Mouse (Mus musculus): ENCODE measurements at regions not wholly inside any gene's neighbourhood (a gene's known extent, or its start where the extent isn't known, plus 50 kb on each side); places are given as distances from the start of the nearest gene placed in this dataset.

DNA sequence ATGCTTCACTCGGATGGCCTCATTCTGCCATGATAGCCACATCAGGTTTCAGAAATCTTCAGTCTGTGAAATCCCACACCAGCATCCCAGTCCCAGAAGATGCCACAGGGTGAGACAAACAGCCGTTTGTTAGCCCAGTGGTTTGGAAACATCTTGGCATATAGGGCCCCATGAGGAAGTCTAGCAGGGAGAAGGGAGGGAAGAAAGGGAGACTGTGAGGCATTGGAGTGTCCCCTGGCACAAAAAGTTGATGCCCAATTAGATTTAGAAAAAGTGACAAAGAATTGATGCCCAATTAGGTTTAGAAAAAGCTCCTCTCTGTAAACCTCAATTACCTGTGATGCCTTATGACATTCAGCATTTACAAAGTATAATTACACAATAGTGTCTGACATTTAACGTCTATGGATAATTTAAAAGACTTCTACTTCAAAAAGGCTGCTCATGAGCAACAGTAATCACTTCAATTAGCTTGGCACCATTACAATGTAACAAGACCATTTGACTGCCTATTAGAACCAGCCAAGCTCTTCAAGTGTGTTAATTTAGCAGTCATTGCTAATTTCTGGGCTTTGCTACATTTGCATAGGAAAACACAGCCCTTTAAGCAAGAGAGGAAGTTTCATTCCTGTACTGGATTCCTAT lies 254.6 kb downstream of the Psat1 start:
- 58% methylated on average over 3 of the region's 3 CpGs for WGBS
- Histone ChIP-seq H3K9me3 (no peaks in the 10 kb centered on the region), H3K4me2 (no peak overlapping the region), H3K27me3 (no peaks in the 10 kb centered on the region), H3K27ac (no peak overlapping the region), H3K9ac (replicated peaks) (no peak overlapping the region), H3K4me3 (replicated peaks) (no peak overlapping the region), H3K4me1 (replicated peaks) (no peaks in the 10 kb centered on the region), H3K36me3 (no peaks in the 10 kb centered on the region)
- no peak for ATAC-seq (ENCODE audit: insufficient number of reproducible peaks, insufficient read depth, low FRiP score, low TSS enrichment, low read depth)

DNA sequence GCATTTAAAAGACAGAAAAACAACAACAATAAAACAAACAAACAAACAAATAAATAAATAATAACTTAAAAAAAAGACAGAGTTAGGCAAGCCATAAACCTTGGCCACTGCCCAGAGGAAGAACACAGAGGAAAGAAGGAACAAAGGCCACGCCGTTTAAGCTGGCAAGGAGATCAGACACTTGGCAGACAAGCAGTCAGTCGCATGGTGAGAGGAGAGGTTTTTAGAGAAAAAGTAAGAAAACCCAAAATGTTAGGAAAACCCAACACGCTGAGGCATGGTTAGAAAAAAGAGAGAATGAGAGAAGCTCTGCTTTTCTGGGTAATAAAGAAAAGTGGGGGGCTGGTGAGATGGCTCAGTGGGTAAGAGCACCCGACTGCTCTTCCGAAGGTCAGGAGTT lies 277.1 kb downstream of the Psat1 start:
- WGBS: 81% methylated on average over 6 of the region's 6 CpGs
- Histone ChIP-seq H3K4me1 (replicated peaks) (peaks cover 26% of the 10 kb centered on the region), H3K27ac (no peak overlapping the region), H3K27me3 (no peaks in the 10 kb centered on the region), H3K4me2 (no peak overlapping the region), H3K36me3 (no peaks in the 10 kb centered on the region), H3K9ac (replicated peaks) (no peak overlapping the region), H3K4me3 (replicated peaks) (no peak overlapping the region), H3K9me3 (no peaks in the 10 kb centered on the region)
- no peak for ATAC-seq (ENCODE audit: insufficient number of reproducible peaks, insufficient read depth, low FRiP score, low TSS enrichment, low read depth)

DNA sequence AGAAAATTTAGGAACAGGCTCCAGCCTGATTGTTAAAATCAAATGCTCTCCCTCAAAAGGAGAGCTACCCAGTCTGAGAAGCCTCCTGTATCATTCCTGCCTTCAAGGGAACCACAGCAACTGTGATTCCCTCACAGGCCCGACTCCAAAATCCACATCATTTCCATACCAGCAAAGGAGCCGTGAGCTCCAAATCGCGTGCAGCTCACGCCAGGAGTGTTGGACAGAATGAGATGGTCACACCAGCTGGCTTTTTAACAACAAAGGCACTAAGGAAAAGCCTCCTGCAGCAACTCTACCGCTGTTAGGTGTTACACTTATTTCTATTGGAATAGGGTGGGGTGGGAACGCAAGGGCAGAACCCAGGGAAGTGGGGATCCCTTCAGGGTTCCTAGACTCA lies 277.6 kb downstream of the Psat1 start:
- Histone ChIP-seq H3K4me1 (replicated peaks) (peaks cover 27% of the 10 kb centered on the region), H3K27me3 (no peaks in the 10 kb centered on the region), H3K36me3 (no peaks in the 10 kb centered on the region), H3K4me3 (replicated peaks) (no peak overlapping the region), H3K4me2 (no peak overlapping the region), H3K9me3 (no peaks in the 10 kb centered on the region), H3K27ac (no peak overlapping the region), H3K9ac (replicated peaks) (no peak overlapping the region)
- no peak for ATAC-seq (ENCODE audit: insufficient number of reproducible peaks, insufficient read depth, low FRiP score, low TSS enrichment, low read depth)
- WGBS: 69% methylated on average over 7 of the region's 7 CpGs

DNA sequence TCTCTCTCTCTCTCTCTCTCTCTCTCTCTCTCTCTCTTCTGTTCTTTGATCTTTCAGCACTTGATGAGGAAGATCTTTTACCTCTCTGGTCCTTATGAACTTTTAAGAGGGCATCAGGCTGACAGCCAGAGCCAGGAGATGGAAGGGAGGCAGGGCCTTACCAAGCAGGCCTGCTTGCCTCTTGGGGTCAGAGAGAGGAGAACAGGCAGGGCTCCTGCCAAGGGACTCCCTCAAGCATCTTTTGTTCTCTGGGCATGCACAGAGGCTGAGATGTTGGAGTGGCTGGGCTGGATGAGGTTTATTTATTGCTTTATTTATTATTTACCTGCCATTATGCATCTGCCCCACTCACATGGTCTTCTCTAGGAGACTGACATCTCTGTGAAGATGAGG lies 278.5 kb downstream of the Psat1 start:
- no peaks in the 10 kb centered on the region for H3K36me3 ChIP-seq
- no peaks in the 10 kb centered on the region for H3K9me3 ChIP-seq
- H3K4me1 ChIP-seq (replicated peaks): peaks cover 30% of the 10 kb centered on the region
- no peak overlapping the region for H3K27ac ChIP-seq
- H3K9ac ChIP-seq (replicated peaks): no peak overlapping the region
- H3K27me3 ChIP-seq: no peaks in the 10 kb centered on the region
- no peak for ATAC-seq (ENCODE audit: insufficient number of reproducible peaks, insufficient read depth, low FRiP score, low TSS enrichment, low read depth)
- H3K4me2 ChIP-seq: no peak overlapping the region
- no peak overlapping the region for H3K4me3 ChIP-seq (replicated peaks)

DNA sequence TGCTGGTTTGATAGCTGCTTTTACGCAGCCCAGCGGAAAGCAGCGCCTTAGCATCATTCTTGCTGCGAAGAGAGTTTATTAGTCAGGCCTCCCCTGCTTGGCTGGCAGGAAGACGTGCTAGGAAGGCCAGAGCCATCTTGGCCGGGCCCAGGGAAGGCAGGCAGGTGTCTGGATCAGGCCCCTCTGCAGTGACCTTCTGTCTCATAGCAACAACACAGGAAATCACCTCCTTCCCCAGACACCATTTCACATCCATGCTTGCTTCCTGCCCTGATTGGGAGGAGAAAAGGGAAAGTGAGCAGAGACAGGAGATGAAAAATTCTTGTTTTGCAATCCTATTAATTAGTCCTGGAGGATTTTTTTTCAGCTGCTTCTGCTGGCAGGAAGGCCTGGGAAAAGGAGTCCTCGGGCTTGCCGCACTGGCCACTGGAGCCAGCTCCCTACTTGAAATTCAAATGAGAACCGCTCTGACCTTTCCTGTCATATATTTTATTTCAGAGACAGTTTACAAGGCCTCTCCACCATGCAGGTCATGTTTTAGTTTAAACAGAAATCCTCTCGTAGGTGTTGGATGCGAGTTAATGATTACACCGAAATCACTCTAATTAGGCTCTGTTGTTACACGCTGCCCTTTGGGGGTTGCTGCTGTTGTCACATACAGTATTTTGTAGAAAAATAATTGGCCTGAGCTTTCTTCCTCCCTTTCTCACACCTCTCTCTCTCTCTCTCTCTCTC lies 279.1 kb downstream of the Psat1 start:
- ATAC-seq (ENCODE audit: insufficient number of reproducible peaks, insufficient read depth, low FRiP score, low TSS enrichment, low read depth): no peak
- Histone ChIP-seq H3K9ac (replicated peaks) (no peak overlapping the region), H3K27me3 (no peaks in the 10 kb centered on the region), H3K4me3 (replicated peaks) (no peak overlapping the region), H3K4me2 (no peak overlapping the region), H3K9me3 (no peaks in the 10 kb centered on the region), H3K36me3 (no peaks in the 10 kb centered on the region), H3K27ac (peak overlapping the region; percentile 30; the same call in 1 of the 2 replicates), H3K4me1 (replicated peaks) (peaks cover 30% of the 10 kb centered on the region)
- 12% methylated on average over 13 of the region's 13 CpGs for WGBS

DNA sequence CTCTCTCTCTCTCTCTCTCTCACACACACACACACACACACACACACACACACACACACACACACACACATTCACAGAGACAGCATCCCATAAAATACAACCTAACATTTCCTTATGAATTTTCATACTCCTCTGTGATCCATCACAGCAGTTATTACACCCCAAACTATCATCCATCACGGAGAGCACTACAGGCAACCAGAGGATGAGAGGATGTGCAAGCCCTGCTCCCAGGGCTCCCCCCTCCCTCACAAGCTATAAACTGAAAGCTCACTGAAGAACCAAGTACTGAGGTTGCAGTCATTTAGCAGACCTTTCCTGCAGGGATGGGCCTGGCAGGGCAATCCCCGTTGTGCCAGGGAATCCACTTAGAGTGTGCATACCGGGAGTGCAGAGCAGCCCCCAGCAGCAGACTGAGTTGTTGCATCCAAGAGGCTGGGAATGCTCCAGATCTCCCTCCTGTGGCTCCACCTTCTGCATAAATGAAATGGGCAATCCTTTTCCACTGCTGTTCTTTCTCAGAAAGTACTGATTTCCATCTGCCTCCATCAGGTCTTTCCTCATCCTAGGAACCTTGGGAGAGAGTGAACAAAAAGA lies 283.4 kb downstream of the Psat1 start:
- Histone ChIP-seq H3K27me3 (no peaks in the 10 kb centered on the region), H3K4me2 (no peak overlapping the region), H3K36me3 (no peaks in the 10 kb centered on the region), H3K9me3 (no peaks in the 10 kb centered on the region), H3K4me1 (replicated peaks) (peaks cover 24% of the 10 kb centered on the region), H3K27ac (no peak overlapping the region), H3K9ac (replicated peaks) (no peak overlapping the region), H3K4me3 (replicated peaks) (no peak overlapping the region)
- ATAC-seq (ENCODE audit: insufficient number of reproducible peaks, insufficient read depth, low FRiP score, low TSS enrichment, low read depth): no peak
- 33% methylated on average over 3 of the region's 3 CpGs for WGBS

DNA sequence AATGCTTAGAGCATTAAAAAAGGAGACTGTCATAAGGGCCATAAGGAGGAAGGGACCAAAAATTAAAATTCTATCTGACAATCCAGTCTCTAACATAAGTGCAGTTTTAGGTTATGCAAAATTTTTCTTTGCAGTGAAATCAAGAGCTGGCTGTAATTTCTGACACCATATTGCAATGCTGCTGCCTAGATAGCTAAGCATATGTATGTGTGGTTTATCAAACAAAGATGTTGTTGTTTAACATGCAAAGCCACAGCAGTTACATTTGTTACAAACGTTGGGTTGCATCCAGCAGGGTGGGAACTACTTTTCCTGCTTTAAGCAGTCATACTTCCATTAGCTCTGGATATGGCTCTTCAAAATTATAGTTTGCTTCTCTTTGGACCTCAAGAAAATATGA lies 288.5 kb downstream of the Psat1 start:
- WGBS: 72% methylated on average over 1 of the region's 1 CpGs
- no peak overlapping the region for H3K4me2 ChIP-seq
- no peaks in the 10 kb centered on the region for H3K36me3 ChIP-seq
- no peak overlapping the region for H3K27ac ChIP-seq
- no peaks in the 10 kb centered on the region for H3K4me1 ChIP-seq (replicated peaks)
- no peak overlapping the region for H3K4me3 ChIP-seq (replicated peaks)
- no peaks in the 10 kb centered on the region for H3K9me3 ChIP-seq
- no peak for ATAC-seq (ENCODE audit: insufficient number of reproducible peaks, insufficient read depth, low FRiP score, low TSS enrichment, low read depth)
- no peaks in the 10 kb centered on the region for H3K27me3 ChIP-seq
- H3K9ac ChIP-seq (replicated peaks): no peak overlapping the region

DNA sequence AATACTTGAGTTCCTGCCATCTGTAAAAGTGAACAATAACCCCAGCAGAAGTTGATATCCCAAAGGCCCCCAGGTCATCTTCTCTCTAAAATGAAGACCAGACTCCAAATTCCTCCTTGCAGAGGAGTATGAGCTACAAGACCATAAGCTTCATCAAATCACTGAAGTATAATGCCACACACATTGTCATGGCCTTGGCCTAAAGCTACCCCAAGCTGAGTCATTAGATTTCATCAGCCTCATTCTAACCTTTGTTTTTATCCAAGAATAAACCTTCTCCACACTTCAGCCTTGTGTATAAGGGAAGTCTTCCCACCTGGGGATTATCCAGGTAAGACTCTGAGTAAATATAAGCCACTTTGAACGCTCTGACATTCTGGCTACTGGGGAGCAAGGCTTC lies 289.3 kb downstream of the Psat1 start:
- H3K36me3 ChIP-seq: no peaks in the 10 kb centered on the region
- H3K4me2 ChIP-seq: no peak overlapping the region
- H3K9ac ChIP-seq (replicated peaks): no peak overlapping the region
- no peaks in the 10 kb centered on the region for H3K9me3 ChIP-seq
- no peaks in the 10 kb centered on the region for H3K27me3 ChIP-seq
- no peak overlapping the region for H3K4me3 ChIP-seq (replicated peaks)
- WGBS: 80% methylated on average over 1 of the region's 1 CpGs
- no peak for ATAC-seq (ENCODE audit: insufficient number of reproducible peaks, insufficient read depth, low FRiP score, low TSS enrichment, low read depth)
- no peaks in the 10 kb centered on the region for H3K4me1 ChIP-seq (replicated peaks)
- H3K27ac ChIP-seq: no peak overlapping the region

DNA sequence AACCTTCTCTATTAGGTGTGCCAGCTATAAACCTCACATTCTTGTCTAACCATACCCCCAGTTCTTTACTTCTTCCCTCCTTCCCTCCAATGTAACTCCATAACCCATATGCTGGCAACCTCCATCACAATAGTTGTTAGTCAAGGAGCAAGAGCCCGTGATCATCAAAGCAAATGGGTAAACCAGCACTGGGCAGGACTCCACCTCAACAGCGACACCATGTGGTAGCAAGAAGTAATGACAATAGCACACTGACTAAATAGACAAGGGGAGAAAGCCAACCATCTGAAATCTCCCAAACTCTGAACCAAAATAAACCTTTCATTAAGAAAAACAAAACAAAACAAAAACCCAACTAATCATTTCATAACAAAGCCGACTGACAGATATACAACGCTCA lies 297.8 kb downstream of the Psat1 start:
- Histone ChIP-seq H3K9me3 (no peaks in the 10 kb centered on the region), H3K27ac (no peak overlapping the region), H3K4me3 (replicated peaks) (no peak overlapping the region), H3K27me3 (peaks cover 17% of the 10 kb centered on the region), H3K9ac (replicated peaks) (no peak overlapping the region), H3K36me3 (no peaks in the 10 kb centered on the region), H3K4me2 (no peak overlapping the region), H3K4me1 (replicated peaks) (0 out of 2 replicates have a peak, but pooled peaks cover 3% of the 10 kb centered on the region)
- 28% methylated on average over 4 of the region's 4 CpGs for WGBS
- ATAC-seq (ENCODE audit: insufficient number of reproducible peaks, insufficient read depth, low FRiP score, low TSS enrichment, low read depth): no peak; the same call in 1 of the 2 replicates

DNA sequence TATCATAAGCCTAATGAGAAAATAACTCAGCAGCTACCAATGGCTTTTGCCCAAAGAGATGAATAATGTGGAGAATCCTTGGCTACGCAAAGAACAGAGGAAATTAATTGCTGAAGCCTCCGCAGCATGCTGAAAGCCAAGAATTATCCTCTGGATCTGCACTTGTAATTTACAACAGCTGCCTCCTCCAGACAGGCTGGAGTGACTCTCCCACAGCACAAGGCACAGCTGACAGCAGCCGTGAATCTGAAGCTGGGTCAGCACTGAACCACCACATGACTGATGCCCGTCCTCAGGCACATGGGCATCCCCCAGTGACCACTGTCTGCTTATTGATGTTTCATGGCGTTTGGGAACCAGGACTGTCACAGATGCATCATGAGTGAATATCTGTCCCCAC lies 299.8 kb downstream of the Psat1 start:
- Histone ChIP-seq H3K4me2 (no peak overlapping the region), H3K27me3 (peaks cover 17% of the 10 kb centered on the region), H3K36me3 (no peaks in the 10 kb centered on the region), H3K9me3 (no peaks in the 10 kb centered on the region), H3K4me1 (replicated peaks) (0 out of 2 replicates have a peak, but pooled peaks cover 3% of the 10 kb centered on the region), H3K9ac (replicated peaks) (no peak overlapping the region), H3K4me3 (replicated peaks) (no peak overlapping the region), H3K27ac (no peak overlapping the region)
- ATAC-seq (ENCODE audit: insufficient number of reproducible peaks, insufficient read depth, low FRiP score, low TSS enrichment, low read depth): no peak
- WGBS: 39% methylated on average over 5 of the region's 5 CpGs

DNA sequence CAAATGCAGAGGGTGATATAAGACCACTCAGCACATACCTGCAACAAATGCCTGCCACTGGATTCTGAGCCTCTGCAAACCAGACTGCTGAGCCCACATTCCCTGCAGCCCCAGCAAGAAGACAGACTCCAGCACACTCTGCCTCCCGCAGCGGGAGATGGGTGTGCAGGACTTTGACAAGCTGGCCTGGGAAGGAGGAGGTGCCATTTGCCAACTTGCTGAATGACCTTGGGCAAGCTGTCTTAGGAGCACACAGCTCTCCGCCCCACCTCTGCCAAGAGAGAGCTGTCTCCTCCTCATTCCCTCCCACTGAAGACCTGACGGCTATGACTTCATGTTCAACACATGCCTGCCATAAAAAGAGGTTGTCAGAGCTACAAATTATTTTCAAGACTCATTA lies 302.4 kb downstream of the Psat1 start:
- ATAC-seq (ENCODE audit: insufficient number of reproducible peaks, insufficient read depth, low FRiP score, low TSS enrichment, low read depth): no peak
- Histone ChIP-seq H3K4me3 (replicated peaks) (no peak overlapping the region), H3K9me3 (no peaks in the 10 kb centered on the region), H3K9ac (replicated peaks) (no peak overlapping the region), H3K4me1 (replicated peaks) (0 out of 2 replicates have a peak, but pooled peaks cover 3% of the 10 kb centered on the region), H3K4me2 (no peak overlapping the region), H3K27me3 (peaks cover 12% of the 10 kb centered on the region), H3K36me3 (no peaks in the 10 kb centered on the region), H3K27ac (no peak overlapping the region)
- WGBS: 30% methylated on average over 4 of the region's 4 CpGs

All from limb, embryonic 12.5 days (tissue).